ENCODE assay signal across 18 mouse cellular contexts in the genomic region with DNA sequence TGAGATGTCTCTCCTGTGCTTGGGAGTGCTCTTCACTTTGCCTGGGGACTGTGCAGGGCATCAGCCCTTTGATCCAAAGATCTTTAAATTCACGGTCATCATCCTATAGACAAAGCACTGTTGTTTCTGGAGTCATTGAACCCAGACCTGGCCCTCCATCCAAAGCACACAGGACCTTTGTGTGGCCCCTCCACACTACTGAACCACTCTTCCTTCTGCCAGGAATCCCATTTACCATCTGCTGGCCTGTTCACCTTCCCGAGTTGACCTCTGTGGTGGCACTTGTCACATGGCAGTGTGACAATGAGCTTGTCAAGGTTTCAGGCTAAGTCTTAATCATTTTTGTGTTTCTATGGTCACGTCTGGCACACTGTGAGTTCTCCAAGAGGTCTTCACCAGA.
DNase-seq lines count a peak whose midpoint lies in the region; ATAC-seq lines count a peak whose summit lies in the region.
"Had no signal": no experiment of that assay in that cellular context is flagged by ENCODE, and none has a peak within 500 bp of the region (broad histone marks: within the 10 kb centered on the region; RNA-seq: fewer than 3 reads in every experiment).

No protein-coding gene starts in this region.

- H3K27ac ChIP-seq in hindbrain, embryonic 10.5 days: peak overlapping the region; percentile 79
- no peak overlapping the region for H3K27ac ChIP-seq in hindbrain, embryonic 14.5 days
- H3K27ac ChIP-seq in midbrain, embryonic 12.5 days (replicated peaks): no peak overlapping the region
- no peak overlapping the region for H3K27ac ChIP-seq in midbrain, embryonic 15.5 days
- H3K27ac ChIP-seq in hindbrain, embryonic 13.5 days: 0 out of 2 replicates have a peak overlapping the region, but pooled peaks have one; percentile 2
- H3K27ac ChIP-seq: embryonic facial prominence, embryonic 12.5 days; forebrain, embryonic 15.5 days; heart, embryonic 13.5 days; intestine, embryonic 15.5 days had no signal

- no peak overlapping the region for H3K4me3 ChIP-seq in hindbrain, embryonic 10.5 days
- no peak overlapping the region for H3K4me3 ChIP-seq in hindbrain, embryonic 14.5 days (replicated peaks; ENCODE audit: low read length)
- no peak overlapping the region for H3K4me3 ChIP-seq in midbrain, embryonic 12.5 days
- H3K4me3 ChIP-seq in midbrain, embryonic 15.5 days: no peak overlapping the region
- no peak overlapping the region for H3K4me3 ChIP-seq in hindbrain, embryonic 13.5 days
- H3K4me3 ChIP-seq: embryonic facial prominence, embryonic 12.5 days; forebrain, embryonic 15.5 days; heart, embryonic 13.5 days; intestine, embryonic 15.5 days had no signal

- peak; percentile 67 for DNase-seq in hindbrain, embryonic 10.5 days (ENCODE audit: low spot score)
- no peak for DNase-seq in hindbrain, embryonic 14.5 days (ENCODE audit: low spot score)
- peak; percentile 54 for DNase-seq in embryo, embryonic 10.5 days (ENCODE audit: low spot score)
- no peak for DNase-seq in layer of hippocampus, postnatal 25 days (ENCODE audit: extremely low spot score in 1 of 2, low spot score in 1 of 2)
- DNase-seq: adrenal gland, adult 2 months; adrenal gland, postnatal 25 days; cerebellum, adult 2 months; gastrocnemius, postnatal 36 days; heart, adult 11 months; heart, postnatal 36 days had no signal

- H3K9me3 ChIP-seq in hindbrain, embryonic 10.5 days: no peaks in the 10 kb centered on the region
- no peaks in the 10 kb centered on the region for H3K9me3 ChIP-seq in hindbrain, embryonic 14.5 days (ENCODE audit: control insufficient read depth, low read length)
- H3K9me3 ChIP-seq in midbrain, embryonic 12.5 days: no peaks in the 10 kb centered on the region
- H3K9me3 ChIP-seq in midbrain, embryonic 15.5 days: no peaks in the 10 kb centered on the region
- H3K9me3 ChIP-seq in hindbrain, embryonic 13.5 days: no peaks in the 10 kb centered on the region
- H3K9me3 ChIP-seq: embryonic facial prominence, embryonic 12.5 days; forebrain, embryonic 15.5 days; heart, embryonic 13.5 days; intestine, embryonic 15.5 days had no signal

- ATAC-seq in hindbrain, embryonic 14.5 days (ENCODE audit: low FRiP score): no peak
- peak; percentile 27; the same call in 1 of the 2 replicates for ATAC-seq in midbrain, embryonic 12.5 days (ENCODE audit: low FRiP score, low read depth)
- no peak for ATAC-seq in midbrain, embryonic 15.5 days (replicated peaks)
- ATAC-seq in hindbrain, embryonic 13.5 days (ENCODE audit: low FRiP score): no peak
- ATAC-seq: forebrain, embryonic 15.5 days; intestine, embryonic 15.5 days; Patski had no signal

- peaks cover 74% of the 10 kb centered on the region for H3K4me1 ChIP-seq in hindbrain, embryonic 10.5 days (replicated peaks)
- peaks cover 25% of the 10 kb centered on the region; the same call in 1 of the 2 replicates for H3K4me1 ChIP-seq in hindbrain, embryonic 14.5 days (replicated peaks; ENCODE audit: control insufficient read depth, insufficient read depth, low read length)
- peaks cover 22% of the 10 kb centered on the region; the same call in 1 of the 2 replicates for H3K4me1 ChIP-seq in midbrain, embryonic 12.5 days
- H3K4me1 ChIP-seq in midbrain, embryonic 15.5 days: peaks cover 38% of the 10 kb centered on the region
- peaks cover 68% of the 10 kb centered on the region for H3K4me1 ChIP-seq in hindbrain, embryonic 13.5 days (replicated peaks)
- H3K4me1 ChIP-seq: forebrain, embryonic 15.5 days; heart, embryonic 13.5 days; intestine, embryonic 15.5 days had no signal

- 20% methylated on average over 3 of the region's 3 CpGs for WGBS in hindbrain, embryonic 10.5 days
- WGBS in hindbrain, embryonic 14.5 days: 21% methylated on average over 3 of the region's 3 CpGs
- 30% methylated on average over 3 of the region's 3 CpGs for WGBS in midbrain, embryonic 12.5 days
- WGBS in midbrain, embryonic 15.5 days: 35% methylated on average over 3 of the region's 3 CpGs
- 17% methylated on average over 3 of the region's 3 CpGs for WGBS in hindbrain, embryonic 13.5 days

- H3K9ac ChIP-seq in hindbrain, embryonic 14.5 days: no peak overlapping the region
- no peak overlapping the region for H3K9ac ChIP-seq in midbrain, embryonic 12.5 days (replicated peaks)
- H3K9ac ChIP-seq in midbrain, embryonic 15.5 days: no peak overlapping the region
- H3K9ac ChIP-seq in hindbrain, embryonic 13.5 days: no peak overlapping the region
- H3K9ac ChIP-seq: embryonic facial prominence, embryonic 12.5 days; forebrain, embryonic 15.5 days; heart, embryonic 13.5 days; intestine, embryonic 15.5 days had no signal

- H3K27me3 ChIP-seq in hindbrain, embryonic 10.5 days (ENCODE audit: insufficient read depth, poor library complexity, severe bottlenecking): peaks cover 48% of the 10 kb centered on the region
- H3K27me3 ChIP-seq in hindbrain, embryonic 14.5 days (ENCODE audit: control insufficient read depth, insufficient read depth, low read length): no peaks in the 10 kb centered on the region
- peaks cover 22% of the 10 kb centered on the region for H3K27me3 ChIP-seq in midbrain, embryonic 12.5 days
- no peaks in the 10 kb centered on the region for H3K27me3 ChIP-seq in midbrain, embryonic 15.5 days (replicated peaks)
- no peaks in the 10 kb centered on the region for H3K27me3 ChIP-seq in hindbrain, embryonic 13.5 days
- H3K27me3 ChIP-seq: forebrain, embryonic 15.5 days; heart, embryonic 13.5 days; intestine, embryonic 15.5 days; Patski had no signal

- H3K36me3 ChIP-seq in hindbrain, embryonic 10.5 days: no peaks in the 10 kb centered on the region
- H3K36me3 ChIP-seq in hindbrain, embryonic 14.5 days (replicated peaks; ENCODE audit: control insufficient read depth, insufficient read depth): no peaks in the 10 kb centered on the region
- no peaks in the 10 kb centered on the region for H3K36me3 ChIP-seq in midbrain, embryonic 12.5 days
- H3K36me3 ChIP-seq in midbrain, embryonic 15.5 days (replicated peaks): no peaks in the 10 kb centered on the region
- no peaks in the 10 kb centered on the region for H3K36me3 ChIP-seq in hindbrain, embryonic 13.5 days
- H3K36me3 ChIP-seq: embryonic facial prominence, embryonic 12.5 days; forebrain, embryonic 15.5 days; heart, embryonic 13.5 days; intestine, embryonic 15.5 days had no signal

- H3K4me2 ChIP-seq in hindbrain, embryonic 14.5 days (replicated peaks): no peak overlapping the region
- H3K4me2 ChIP-seq in midbrain, embryonic 12.5 days (replicated peaks): no peak overlapping the region
- H3K4me2 ChIP-seq in midbrain, embryonic 15.5 days: no peak overlapping the region
- H3K4me2 ChIP-seq in hindbrain, embryonic 13.5 days: no peak overlapping the region
- H3K4me2 ChIP-seq: embryonic facial prominence, embryonic 12.5 days; forebrain, embryonic 15.5 days; heart, embryonic 13.5 days; intestine, embryonic 15.5 days had no signal

Comparison
In these comparisons a context has a peak if more than half of its experiments do, and no peak if none do; other contexts are left out.
1. DNase-seq: peak in hindbrain, embryonic 10.5 days (single experiment) and embryo, embryonic 10.5 days (single experiment); none in hindbrain, embryonic 14.5 days (single experiment) and layer of hippocampus, postnatal 25 days (0 of 2).
2. H3K27ac ChIP-seq: peak in hindbrain, embryonic 10.5 days (single experiment) and hindbrain, embryonic 13.5 days (single experiment); none in hindbrain, embryonic 14.5 days (single experiment), midbrain, embryonic 12.5 days (single experiment) and midbrain, embryonic 15.5 days (single experiment).